Comparison of ENCODE assay signal across 23 mouse cellular contexts in the genomic region with DNA sequence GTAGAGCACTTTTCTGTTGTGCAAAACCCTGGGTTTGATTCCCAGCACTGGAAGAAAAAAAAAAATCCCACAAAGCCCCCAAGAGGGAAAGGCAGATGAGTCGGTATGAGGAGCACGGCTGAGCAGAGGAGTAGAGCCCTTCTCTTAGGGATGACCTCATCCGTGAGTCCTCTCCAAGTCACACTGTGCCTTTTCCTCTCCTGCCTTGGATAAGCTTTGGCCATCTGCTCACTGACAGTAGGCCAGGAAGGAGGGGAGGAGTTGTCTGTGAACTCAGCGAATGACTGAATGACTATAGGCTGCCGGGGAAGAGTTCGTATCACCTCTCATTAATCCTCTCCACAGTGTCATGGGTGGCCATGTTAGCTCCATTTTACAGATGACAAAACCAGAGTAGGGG. TPM values are rescaled to one million over a fixed set of nuclear protein-coding genes. Genes with fewer than 3 reads are reported as not detected.
DNase-seq lines count a peak whose midpoint lies in the region; ATAC-seq and TF ChIP-seq lines count a peak whose summit lies in the region.
"Had no signal": no experiment of that assay in that cellular context is flagged by ENCODE, and none has a peak within 500 bp of the region (broad histone marks: within the 10 kb centered on the region; RNA-seq: fewer than 3 reads in every experiment).

No protein-coding gene starts in this region.

- no peak overlapping the region for H3K9ac ChIP-seq in hindbrain, postnatal 0 days (replicated peaks; ENCODE audit: low read length)
- H3K9ac ChIP-seq in hindbrain, embryonic 12.5 days = no peak overlapping the region
- H3K9ac ChIP-seq in midbrain, postnatal 0 days (replicated peaks; ENCODE audit: low read length, poor library complexity, severe bottlenecking) = no peak overlapping the region
- no peak overlapping the region for H3K9ac ChIP-seq in midbrain, embryonic 16.5 days (ENCODE audit: low read depth, low read length)
- H3K9ac ChIP-seq: liver, postnatal 0 days had no signal

- H3K4me1 ChIP-seq in hindbrain, postnatal 0 days (ENCODE audit: insufficient read depth, low read length) = peaks cover 8% of the 10 kb centered on the region
- peaks cover 19% of the 10 kb centered on the region for H3K4me1 ChIP-seq in hindbrain, embryonic 12.5 days
- no peaks in the 10 kb centered on the region for H3K4me1 ChIP-seq in midbrain, postnatal 0 days (ENCODE audit: insufficient read depth, low read length)
- H3K4me1 ChIP-seq in midbrain, embryonic 16.5 days (ENCODE audit: control insufficient read depth, insufficient read depth, low read length) = peaks cover 10% of the 10 kb centered on the region

- peaks cover 18% of the 10 kb centered on the region for H3K27me3 ChIP-seq in hindbrain, postnatal 0 days (ENCODE audit: insufficient read depth, low read length)
- peaks cover 53% of the 10 kb centered on the region for H3K27me3 ChIP-seq in hindbrain, embryonic 12.5 days
- peaks cover 42% of the 10 kb centered on the region for H3K27me3 ChIP-seq in midbrain, postnatal 0 days (ENCODE audit: insufficient read depth, low read length)
- H3K27me3 ChIP-seq in midbrain, embryonic 16.5 days (ENCODE audit: control insufficient read depth, insufficient read depth, low read depth, low read length) = peaks cover 19% of the 10 kb centered on the region

- no peak for DNase-seq in hindbrain, postnatal 0 days (ENCODE audit: low spot score)
- DNase-seq in midbrain, postnatal 0 days (ENCODE audit: low spot score) = peak; percentile 28
- DNase-seq in cerebellum, adult 9-10 months = peak; percentile 96
- DNase-seq in retina, postnatal 1 day = peak; percentile 23
- DNase-seq in left cerebral cortex, postnatal 10 days (ENCODE audit: extremely low spot score in 1 of 2, low spot score in 2 of 2) = no peak
- DNase-seq: B cell, adult 2 months; kidney, adult 2 months; kidney, postnatal 14 days; left cerebral cortex, postnatal 4 days; liver, postnatal 0 days; right cerebral cortex, postnatal 14 days; thymus, adult 18-20 months; thymus, postnatal 4 days had no signal

- no peak for TF ChIP-seq CTCF in hindbrain, postnatal 0 days (IDR thresholded peaks at IDR 0.05; ENCODE audit: low read depth)
- no peak for TF ChIP-seq CTCF in midbrain, postnatal 0 days (IDR thresholded peaks at IDR 0.05)

- H3K27ac ChIP-seq in hindbrain, postnatal 0 days = no peak overlapping the region
- H3K27ac ChIP-seq in hindbrain, embryonic 12.5 days = no peak overlapping the region
- H3K27ac ChIP-seq in midbrain, postnatal 0 days (ENCODE audit: low read depth, low read length) = no peak overlapping the region
- no peak overlapping the region for H3K27ac ChIP-seq in midbrain, embryonic 16.5 days (ENCODE audit: low read length)

- 0 out of 2 replicates have a peak, but pooled peaks have one; percentile 12 for ATAC-seq in hindbrain, postnatal 0 days
- no peak for ATAC-seq in hindbrain, embryonic 12.5 days (ENCODE audit: low FRiP score)
- ATAC-seq in midbrain, postnatal 0 days (ENCODE audit: low FRiP score) = no peak
- ATAC-seq in midbrain, embryonic 16.5 days = no peak
- no peak for ATAC-seq in erythroblast, adult 5-6 weeks (replicated peaks; ENCODE audit: low FRiP score, poor library complexity, severe bottlenecking)
- ATAC-seq: forebrain, embryonic 16.5 days; inflammation-experienced regulatory T-cells, adult 6 months; liver, postnatal 0 days had no signal

- H3K9me3 ChIP-seq in hindbrain, postnatal 0 days (ENCODE audit: low read length) = no peaks in the 10 kb centered on the region
- no peaks in the 10 kb centered on the region for H3K9me3 ChIP-seq in hindbrain, embryonic 12.5 days (replicated peaks)
- no peaks in the 10 kb centered on the region for H3K9me3 ChIP-seq in midbrain, postnatal 0 days (ENCODE audit: low read length)
- H3K9me3 ChIP-seq in midbrain, embryonic 16.5 days (replicated peaks; ENCODE audit: control insufficient read depth, low read length, poor library complexity, severe bottlenecking) = no peaks in the 10 kb centered on the region
- H3K9me3 ChIP-seq: heart, embryonic 10.5 days had no signal

- intact Hi-C loops in left cerebral cortex, postnatal 10 days (cut with DNase I) = no loop called here

- no peak overlapping the region for H3K4me2 ChIP-seq in hindbrain, postnatal 0 days (ENCODE audit: low read depth, low read length)
- H3K4me2 ChIP-seq in hindbrain, embryonic 12.5 days (replicated peaks) = no peak overlapping the region
- no peak overlapping the region for H3K4me2 ChIP-seq in midbrain, postnatal 0 days (ENCODE audit: low read depth, low read length, poor library complexity, severe bottlenecking)
- H3K4me2 ChIP-seq in midbrain, embryonic 16.5 days (ENCODE audit: low read length) = no peak overlapping the region

- WGBS in hindbrain, postnatal 0 days = 60% methylated on average over 6 of the region's 6 CpGs
- 73% methylated on average over 6 of the region's 6 CpGs for WGBS in hindbrain, embryonic 12.5 days
- 66% methylated on average over 6 of the region's 6 CpGs for WGBS in midbrain, postnatal 0 days
- 63% methylated on average over 6 of the region's 6 CpGs for WGBS in midbrain, embryonic 16.5 days

- H3K36me3 ChIP-seq in hindbrain, postnatal 0 days (ENCODE audit: insufficient read depth, low read length) = no peaks in the 10 kb centered on the region
- no peaks in the 10 kb centered on the region for H3K36me3 ChIP-seq in hindbrain, embryonic 12.5 days
- no peaks in the 10 kb centered on the region for H3K36me3 ChIP-seq in midbrain, postnatal 0 days (ENCODE audit: insufficient read depth, low read length)
- no peaks in the 10 kb centered on the region for H3K36me3 ChIP-seq in midbrain, embryonic 16.5 days (ENCODE audit: control insufficient read depth, insufficient read depth, low read length)
- H3K36me3 ChIP-seq: heart, embryonic 10.5 days had no signal

- H3K4me3 ChIP-seq in hindbrain, postnatal 0 days (ENCODE audit: low read length) = no peak overlapping the region
- H3K4me3 ChIP-seq in hindbrain, embryonic 12.5 days = no peak overlapping the region
- no peak overlapping the region for H3K4me3 ChIP-seq in midbrain, postnatal 0 days (ENCODE audit: low read depth, low read length)
- H3K4me3 ChIP-seq in midbrain, embryonic 16.5 days (ENCODE audit: low read depth, low read length) = no peak overlapping the region
- H3K4me3 ChIP-seq: erythroblast, embryonic 14.5 days had no signal

RNA-seq across cellular contexts. Expression of gene Car4, which starts 3.2 kb away (rescaled TPM):
- total RNA-seq in hindbrain, postnatal 0 days (2014; rRNA removed) = 0.93 and 2.0 TPM in 2 replicates
- polyA plus RNA-seq in hindbrain, postnatal 0 days (2015; fragmentation: Nextera tagmentation; extraction: Ambion mirVana) = 12.3 and 15.0 TPM in 2 replicates
- 3.2 and 3.9 TPM in 2 replicates for polyA plus RNA-seq in hindbrain, embryonic 12.5 days (2016; fragmentation: Nextera tagmentation; extraction: Ambion mirVana)
- 0.71 and 1.5 TPM in 2 replicates for total RNA-seq in midbrain, postnatal 0 days (2014; rRNA removed)
- 9.0 and 12.1 TPM in 2 replicates for polyA plus RNA-seq in midbrain, postnatal 0 days (2015; fragmentation: Nextera tagmentation; extraction: Ambion mirVana)
- 3.6 and 5.7 TPM in 2 replicates for polyA plus RNA-seq in midbrain, embryonic 16.5 days (2015; fragmentation: Nextera tagmentation; extraction: Ambion mirVana)
- total RNA-seq in erythroblast, adult 5-6 weeks (2015; ENCODE audit: low replicate concordance) = not detected in 2 replicates
- not detected in 2 replicates for total RNA-seq in erythroblast, adult 5-6 weeks (2017; ENCODE audit: low replicate concordance)
- 10 to 100 TPM; 44.2 to 49.6 TPM for total RNA-seq in left cerebral cortex, postnatal 10 days (2021)
- total RNA-seq: common myeloid progenitor, adult 5-6 weeks; liver, adult 2 months; monocyte, adult 5-6 weeks had no signal
- polyA plus RNA-seq: erythroblast, embryonic 14.5 days; inflammation-experienced regulatory T-cells, adult 6 months; liver, postnatal 0 days had no signal

RNA-seq across cellular contexts. Expression of gene Znhit3, which starts 44.6 kb away (rescaled TPM):
- 36.7 and 44.4 TPM in 2 replicates for total RNA-seq in hindbrain, postnatal 0 days (2014; rRNA removed)
- 85.9 and 89.3 TPM in 2 replicates for polyA plus RNA-seq in hindbrain, postnatal 0 days (2015; fragmentation: Nextera tagmentation; extraction: Ambion mirVana)
- polyA plus RNA-seq in hindbrain, embryonic 12.5 days (2016; fragmentation: Nextera tagmentation; extraction: Ambion mirVana) = 55.4 and 56.4 TPM in 2 replicates
- total RNA-seq in midbrain, postnatal 0 days (2014; rRNA removed) = 30.0 and 36.0 TPM in 2 replicates
- 79.7 and 86.3 TPM in 2 replicates for polyA plus RNA-seq in midbrain, postnatal 0 days (2015; fragmentation: Nextera tagmentation; extraction: Ambion mirVana)
- polyA plus RNA-seq in midbrain, embryonic 16.5 days (2015; fragmentation: Nextera tagmentation; extraction: Ambion mirVana) = 63.4 and 64.2 TPM in 2 replicates
- 1.5 and 6.5 TPM in 2 replicates for total RNA-seq in erythroblast, adult 5-6 weeks (2015; ENCODE audit: low replicate concordance)
- 3.7 and 9.1 TPM in 2 replicates for total RNA-seq in erythroblast, adult 5-6 weeks (2017; ENCODE audit: low replicate concordance)
- 10 to 100 TPM; 28.1 to 31.9 TPM for total RNA-seq in left cerebral cortex, postnatal 10 days (2021)

Comparison
In these comparisons a context has a peak if more than half of its experiments do, and no peak if none do; other contexts are left out.
1. DNase-seq: peak in midbrain, postnatal 0 days (single experiment), cerebellum, adult 9-10 months (single experiment) and retina, postnatal 1 day (single experiment); none in hindbrain, postnatal 0 days (single experiment) and left cerebral cortex, postnatal 10 days (0 of 2).
2. RNA of gene Car4, which starts 3.2 kb away (total RNA-seq): 44.2 to 49.6 TPM in left cerebral cortex, postnatal 10 days; 0.93 to 2.0 TPM in hindbrain, postnatal 0 days, 0.71 to 1.5 TPM in midbrain, postnatal 0 days and not detected in erythroblast, adult 5-6 weeks; every median in the first group is over 10 times any median in the second.